In the genomic region with DNA sequence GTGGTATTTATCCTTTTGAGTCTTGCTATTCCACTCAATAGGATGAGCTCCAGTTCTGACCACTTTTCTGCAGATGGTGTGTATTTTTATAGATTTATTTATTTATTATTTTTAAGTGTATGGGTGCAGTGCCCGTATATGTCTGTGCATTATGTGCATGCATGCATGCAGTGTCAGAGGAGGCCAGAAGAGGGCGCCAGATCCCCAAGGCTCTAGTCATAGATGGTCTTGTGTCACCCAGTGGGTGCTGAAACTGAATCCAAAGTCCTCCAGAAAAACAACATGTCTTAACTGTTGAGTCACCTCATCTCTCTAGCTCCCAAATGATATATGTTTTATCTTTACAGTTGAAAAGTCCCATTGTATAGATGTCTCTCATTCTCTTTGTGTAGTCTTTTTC, we compare ENCODE assay signal across 12 mouse cellular contexts.
DNase-seq lines count a peak whose midpoint lies in the region; ATAC-seq and TF ChIP-seq lines count a peak whose summit lies in the region.
"Had no signal": no experiment of that assay in that cellular context is flagged by ENCODE, and none has a peak within 500 bp of the region (broad histone marks: within the 10 kb centered on the region; RNA-seq: fewer than 3 reads in every experiment).

No protein-coding gene starts in this region.

- H3K27me3 ChIP-seq in intestine, postnatal 0 days (replicated peaks; ENCODE audit: control insufficient read depth, insufficient read depth, low read length) = no peaks in the 10 kb centered on the region
- no peaks in the 10 kb centered on the region for H3K27me3 ChIP-seq in intestine, embryonic 15.5 days (replicated peaks)
- H3K27me3 ChIP-seq in neural tube, embryonic 13.5 days = no peaks in the 10 kb centered on the region
- no peaks in the 10 kb centered on the region for H3K27me3 ChIP-seq in neural tube, embryonic 15.5 days (replicated peaks)
- H3K27me3 ChIP-seq in stomach, postnatal 0 days (ENCODE audit: control insufficient read depth, insufficient read depth, low read length) = no peaks in the 10 kb centered on the region
- no peaks in the 10 kb centered on the region for H3K27me3 ChIP-seq in forebrain, embryonic 11.5 days (ENCODE audit: control insufficient read depth, insufficient read depth, low read length)
- H3K27me3 ChIP-seq: heart, embryonic 12.5 days; limb, embryonic 13.5 days had no signal

- no peak overlapping the region for H3K4me3 ChIP-seq in intestine, postnatal 0 days (ENCODE audit: low read depth, low read length)
- no peak overlapping the region for H3K4me3 ChIP-seq in intestine, embryonic 15.5 days (replicated peaks)
- H3K4me3 ChIP-seq in neural tube, embryonic 13.5 days = no peak overlapping the region
- no peak overlapping the region for H3K4me3 ChIP-seq in neural tube, embryonic 15.5 days (replicated peaks)
- H3K4me3 ChIP-seq in stomach, postnatal 0 days (ENCODE audit: low read depth, low read length) = no peak overlapping the region
- H3K4me3 ChIP-seq in forebrain, embryonic 11.5 days (ENCODE audit: low read depth, low read length) = no peak overlapping the region
- H3K4me3 ChIP-seq: heart, embryonic 12.5 days; limb, embryonic 13.5 days had no signal

- H3K9ac ChIP-seq in intestine, postnatal 0 days (ENCODE audit: low read depth, low read length) = no peak overlapping the region
- H3K9ac ChIP-seq in intestine, embryonic 15.5 days = no peak overlapping the region
- no peak overlapping the region for H3K9ac ChIP-seq in neural tube, embryonic 13.5 days
- H3K9ac ChIP-seq in neural tube, embryonic 15.5 days (replicated peaks) = no peak overlapping the region
- no peak overlapping the region for H3K9ac ChIP-seq in stomach, postnatal 0 days (ENCODE audit: low read length)
- no peak overlapping the region for H3K9ac ChIP-seq in forebrain, embryonic 11.5 days (ENCODE audit: low read length)
- H3K9ac ChIP-seq: heart, embryonic 12.5 days; limb, embryonic 13.5 days had no signal

- TF ChIP-seq EP300 in stomach, postnatal 0 days (optimal IDR thresholded peaks at IDR 0.05) = no peak

- WGBS in intestine, postnatal 0 days = 86% methylated on average over 2 of the region's 2 CpGs
- 81% methylated on average over 2 of the region's 2 CpGs for WGBS in intestine, embryonic 15.5 days
- 76% methylated on average over 2 of the region's 2 CpGs for WGBS in neural tube, embryonic 13.5 days
- 82% methylated on average over 2 of the region's 2 CpGs for WGBS in neural tube, embryonic 15.5 days
- 84% methylated on average over 2 of the region's 2 CpGs for WGBS in stomach, postnatal 0 days
- 72% methylated on average over 2 of the region's 2 CpGs for WGBS in forebrain, embryonic 11.5 days

- 0 out of 2 replicates have a peak, but pooled peaks cover 2% of the 10 kb centered on the region for H3K4me1 ChIP-seq in intestine, postnatal 0 days (replicated peaks; ENCODE audit: control insufficient read depth, insufficient read depth, low read length)
- no peaks in the 10 kb centered on the region for H3K4me1 ChIP-seq in intestine, embryonic 15.5 days (replicated peaks)
- peaks cover 15% of the 10 kb centered on the region for H3K4me1 ChIP-seq in neural tube, embryonic 13.5 days (replicated peaks)
- peaks cover 13% of the 10 kb centered on the region for H3K4me1 ChIP-seq in neural tube, embryonic 15.5 days
- H3K4me1 ChIP-seq in stomach, postnatal 0 days (replicated peaks; ENCODE audit: control insufficient read depth, insufficient read depth) = no peaks in the 10 kb centered on the region
- no peaks in the 10 kb centered on the region for H3K4me1 ChIP-seq in forebrain, embryonic 11.5 days (replicated peaks; ENCODE audit: control insufficient read depth, insufficient read depth, low read length)

- H3K27ac ChIP-seq in intestine, postnatal 0 days (ENCODE audit: low read depth, low read length) = no peak overlapping the region
- no peak overlapping the region for H3K27ac ChIP-seq in intestine, embryonic 15.5 days
- 0 out of 2 replicates have a peak overlapping the region, but pooled peaks have one; percentile 1 for H3K27ac ChIP-seq in neural tube, embryonic 13.5 days (replicated peaks)
- no peak overlapping the region for H3K27ac ChIP-seq in neural tube, embryonic 15.5 days (replicated peaks)
- H3K27ac ChIP-seq in stomach, postnatal 0 days (replicated peaks) = no peak overlapping the region
- no peak overlapping the region for H3K27ac ChIP-seq in forebrain, embryonic 11.5 days (ENCODE audit: low read depth, low read length)
- H3K27ac ChIP-seq: limb, embryonic 13.5 days had no signal

- no peak for ATAC-seq in intestine, postnatal 0 days
- no peak for ATAC-seq in intestine, embryonic 15.5 days
- no peak for ATAC-seq in neural tube, embryonic 13.5 days (ENCODE audit: low read depth)
- no peak for ATAC-seq in neural tube, embryonic 15.5 days (ENCODE audit: low FRiP score)
- ATAC-seq in stomach, postnatal 0 days (ENCODE audit: low FRiP score, low TSS enrichment) = no peak
- ATAC-seq in forebrain, embryonic 11.5 days (replicated peaks; ENCODE audit: low FRiP score) = no peak

- H3K4me2 ChIP-seq in intestine, postnatal 0 days (replicated peaks; ENCODE audit: low read depth) = no peak overlapping the region
- no peak overlapping the region for H3K4me2 ChIP-seq in intestine, embryonic 15.5 days (replicated peaks)
- no peak overlapping the region for H3K4me2 ChIP-seq in neural tube, embryonic 13.5 days
- no peak overlapping the region for H3K4me2 ChIP-seq in neural tube, embryonic 15.5 days
- no peak overlapping the region for H3K4me2 ChIP-seq in stomach, postnatal 0 days (replicated peaks; ENCODE audit: low read depth)
- no peak overlapping the region for H3K4me2 ChIP-seq in forebrain, embryonic 11.5 days (ENCODE audit: low read depth, low read length, severe bottlenecking)
- H3K4me2 ChIP-seq: heart, embryonic 12.5 days; limb, embryonic 13.5 days had no signal

- DNase-seq in MEL-GATA-1-ER (ENCODE audit: extremely low read depth, low read depth) = peak; percentile 3
- DNase-seq in stomach, postnatal 0 days (ENCODE audit: low spot score) = peak; percentile 35
- DNase-seq in frontal cortex, postnatal 25 days (ENCODE audit: low spot score in 2 of 2) = no peak
- DNase-seq in forebrain, embryonic 11.5 days (ENCODE audit: low spot score) = no peak
- DNase-seq: cerebellum, postnatal 25 days; midbrain, embryonic 14.5 days had no signal

- TF ChIP-seq CTCF in intestine, postnatal 0 days (IDR thresholded peaks at IDR 0.05; ENCODE audit: low read depth) = peak; percentile 71
- TF ChIP-seq CTCF in stomach, postnatal 0 days (IDR thresholded peaks at IDR 0.05; ENCODE audit: low read depth) = peak; percentile 66

- H3K9me3 ChIP-seq in intestine, postnatal 0 days (ENCODE audit: control insufficient read depth) = no peaks in the 10 kb centered on the region
- no peaks in the 10 kb centered on the region for H3K9me3 ChIP-seq in intestine, embryonic 15.5 days
- no peaks in the 10 kb centered on the region for H3K9me3 ChIP-seq in neural tube, embryonic 13.5 days
- H3K9me3 ChIP-seq in neural tube, embryonic 15.5 days (replicated peaks) = no peaks in the 10 kb centered on the region
- no peaks in the 10 kb centered on the region for H3K9me3 ChIP-seq in stomach, postnatal 0 days (ENCODE audit: control insufficient read depth, low read length)
- no peaks in the 10 kb centered on the region for H3K9me3 ChIP-seq in forebrain, embryonic 11.5 days (ENCODE audit: control insufficient read depth, low read length)
- H3K9me3 ChIP-seq: heart, embryonic 12.5 days; limb, embryonic 13.5 days had no signal

- H3K36me3 ChIP-seq in intestine, postnatal 0 days (ENCODE audit: control insufficient read depth, insufficient read depth) = no peaks in the 10 kb centered on the region; the same call in 1 of the 2 replicates
- H3K36me3 ChIP-seq in intestine, embryonic 15.5 days = no peaks in the 10 kb centered on the region
- H3K36me3 ChIP-seq in neural tube, embryonic 13.5 days = no peaks in the 10 kb centered on the region
- H3K36me3 ChIP-seq in neural tube, embryonic 15.5 days = no peaks in the 10 kb centered on the region
- H3K36me3 ChIP-seq in stomach, postnatal 0 days (ENCODE audit: control insufficient read depth, insufficient read depth, low read length) = no peaks in the 10 kb centered on the region
- H3K36me3 ChIP-seq in forebrain, embryonic 11.5 days (ENCODE audit: control insufficient read depth, insufficient read depth, low read length) = no peaks in the 10 kb centered on the region
- H3K36me3 ChIP-seq: heart, embryonic 12.5 days; limb, embryonic 13.5 days had no signal

Comparison
In these comparisons a context has a peak if more than half of its experiments do, and no peak if none do; other contexts are left out.
1. DNase-seq: peak in MEL-GATA-1-ER (single experiment) and stomach, postnatal 0 days (single experiment); none in frontal cortex, postnatal 25 days (0 of 2) and forebrain, embryonic 11.5 days (single experiment).